Mouse (Mus musculus): ENCODE data around the gene Skap2.

The Skap2 gene

GRCm38 (mm10) chr6:52012409-52013244 lies at the start of gene Skap2:
Gene Skap2, minus strand, starts transcription at chr6:52012549.
- peak; percentile 100 for DNase-seq (ENCODE audit: low read depth, low spot score)

- no peak for DNase-seq (ENCODE audit: low read depth, low spot score)
These were observed 46.6 kb upstream of the Skap2 start for GRCm38 (mm10) chr6:52058899-52059448.

- DNase-seq (ENCODE audit: low read depth, low spot score), result no peak
These were observed 45.8 kb upstream of the Skap2 start for GRCm38 (mm10) chr6:52058120-52058519.

- DNase-seq (ENCODE audit: low read depth, low spot score), result peak; percentile 77
These were observed 41.5 kb upstream of the Skap2 start for GRCm38 (mm10) chr6:52053567-52054561.

GRCm38 (mm10) chr6:52050062-52050461 lies 37.7 kb upstream of the Skap2 start:
- no peak for DNase-seq (ENCODE audit: low read depth, low spot score)

- DNase-seq (ENCODE audit: low read depth, low spot score), result no peak
These were observed 33.2 kb upstream of the Skap2 start for GRCm38 (mm10) chr6:52045517-52045916.

GRCm38 (mm10) chr6:52036077-52036476 lies 23.7 kb upstream of the Skap2 start:
- DNase-seq (ENCODE audit: low read depth, low spot score), result no peak

GRCm38 (mm10) chr6:52031181-52031580 lies 18.8 kb upstream of the Skap2 start:
- no peak for DNase-seq (ENCODE audit: low read depth, low spot score)

GRCm38 (mm10) chr6:52028131-52028530 lies 15.8 kb upstream of the Skap2 start:
- DNase-seq (ENCODE audit: low read depth, low spot score), result no peak

GRCm38 (mm10) chr6:52027181-52027580 lies 14.8 kb upstream of the Skap2 start:
- no peak for DNase-seq (ENCODE audit: low read depth, low spot score)

GRCm38 (mm10) chr6:52026281-52026680 lies 13.9 kb upstream of the Skap2 start:
- DNase-seq (ENCODE audit: low read depth, low spot score), result no peak

- no peak for DNase-seq (ENCODE audit: low read depth, low spot score)
These were observed 12.4 kb upstream of the Skap2 start for GRCm38 (mm10) chr6:52024730-52025129.

- DNase-seq (ENCODE audit: low read depth, low spot score), result no peak
These were observed 10.0 kb upstream of the Skap2 start for GRCm38 (mm10) chr6:52022363-52022762.

GRCm38 (mm10) chr6:52020276-52020675 lies 7.9 kb upstream of the Skap2 start:
- no peak for DNase-seq (ENCODE audit: low read depth, low spot score)

GRCm38 (mm10) chr6:52013245-52013945 lies 1.0 kb upstream of the Skap2 start:
- DNase-seq (ENCODE audit: low read depth, low spot score), result no peak

- DNase-seq (ENCODE audit: low read depth, low spot score), result no peak
These were observed 565 bp downstream of the Skap2 start for GRCm38 (mm10) chr6:52011559-52012408.

- no peak for DNase-seq (ENCODE audit: low read depth, low spot score)
These were observed 3.0 kb downstream of the Skap2 start for GRCm38 (mm10) chr6:52009385-52009784.

- DNase-seq (ENCODE audit: low read depth, low spot score), result no peak
These were observed 3.6 kb downstream of the Skap2 start for GRCm38 (mm10) chr6:52008757-52009156.

- peak; percentile 33 for DNase-seq (ENCODE audit: low read depth, low spot score)
These were observed 5.6 kb downstream of the Skap2 start for GRCm38 (mm10) chr6:52006649-52007218.

Measured in forelimb bud, embryonic 11.5 days (tissue).